Mouse (Mus musculus): ENCODE data around the gene Pinlyp.

Pinlyp gene

GRCm38 (mm10) chr7:24563191-24563836, 17.4 kb upstream of the Pinlyp start:
- no peak for DNase-seq (ENCODE audit: low spot score in 2 of 2)

GRCm38 (mm10) chr7:24561450-24561849, 15.5 kb upstream of the Pinlyp start:
- DNase-seq (ENCODE audit: low spot score in 2 of 2), result no peak

DNA sequence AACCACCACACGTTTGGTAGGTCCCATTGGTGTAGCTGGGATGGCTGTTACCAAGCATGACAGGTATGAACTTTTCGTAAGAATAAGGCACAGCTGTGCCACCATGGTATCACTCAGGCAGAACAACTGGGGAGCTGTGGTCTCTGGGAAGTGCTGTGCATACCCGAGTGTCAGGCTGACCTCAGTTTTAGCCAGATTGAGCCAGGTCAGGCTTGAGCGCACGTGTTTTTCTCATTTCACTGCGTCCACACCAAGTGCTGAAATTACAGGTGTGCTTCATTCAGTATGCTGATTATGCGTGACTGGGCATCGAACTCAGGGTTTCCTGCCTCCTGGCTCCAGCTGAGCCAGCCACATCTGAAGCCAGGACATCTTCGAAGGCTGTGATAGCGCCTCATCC, 9.9 kb upstream of the Pinlyp start:
- DNase-seq (ENCODE audit: low spot score in 2 of 2), result no peak

- DNase-seq (ENCODE audit: low spot score in 2 of 2), result no peak
These were observed 6.3 kb upstream of the Pinlyp start for GRCm38 (mm10) chr7:24551985-24552759.

GRCm38 (mm10) chr7:24547534-24548036, 1.7 kb upstream of the Pinlyp start:
- no peak for DNase-seq (ENCODE audit: low spot score in 2 of 2)

DNA sequence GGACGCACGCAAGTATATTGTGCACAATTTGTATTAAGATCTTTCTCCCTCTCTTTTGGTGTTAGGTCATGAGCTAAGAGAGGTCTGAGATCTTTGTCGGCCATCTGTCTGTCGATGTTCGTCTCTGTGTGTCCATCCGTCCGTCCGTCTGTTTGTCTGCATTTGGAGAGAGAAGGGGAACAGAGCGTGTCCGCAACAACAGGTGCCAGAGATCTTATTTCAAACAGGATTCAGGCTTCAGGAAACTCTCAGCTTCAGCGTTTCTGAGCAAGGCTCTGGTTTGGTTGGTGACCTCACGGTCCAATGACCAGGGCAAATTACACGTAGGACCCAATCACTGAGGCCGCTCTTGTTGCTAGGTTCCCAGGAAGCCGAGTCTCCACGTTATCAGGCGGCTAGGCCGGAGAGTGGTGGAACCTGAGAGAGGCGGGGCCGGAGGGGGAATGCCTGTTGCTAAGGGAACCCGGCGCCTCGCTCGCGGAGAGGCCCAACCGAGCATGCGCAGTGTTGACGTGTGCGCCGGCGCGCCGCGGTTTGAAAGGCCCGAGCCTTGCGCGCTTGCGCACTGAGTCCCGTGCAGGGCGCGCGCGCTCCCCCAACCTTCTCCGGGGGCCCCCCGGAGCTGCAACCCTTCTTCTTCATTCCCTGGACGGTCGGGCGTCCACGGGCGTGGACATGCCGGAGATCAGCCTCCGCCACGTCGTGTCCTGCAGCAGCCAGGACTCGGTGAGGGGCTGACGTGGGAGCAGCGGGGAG, 894 bp upstream of the Pinlyp start:
- DNase-seq (ENCODE audit: low spot score in 2 of 2), result peak; percentile 95 to 98

- no peak for DNase-seq (ENCODE audit: low spot score in 2 of 2)
These were observed 1.4 kb downstream of the Pinlyp start for GRCm38 (mm10) chr7:24544506-24544905.

DNA sequence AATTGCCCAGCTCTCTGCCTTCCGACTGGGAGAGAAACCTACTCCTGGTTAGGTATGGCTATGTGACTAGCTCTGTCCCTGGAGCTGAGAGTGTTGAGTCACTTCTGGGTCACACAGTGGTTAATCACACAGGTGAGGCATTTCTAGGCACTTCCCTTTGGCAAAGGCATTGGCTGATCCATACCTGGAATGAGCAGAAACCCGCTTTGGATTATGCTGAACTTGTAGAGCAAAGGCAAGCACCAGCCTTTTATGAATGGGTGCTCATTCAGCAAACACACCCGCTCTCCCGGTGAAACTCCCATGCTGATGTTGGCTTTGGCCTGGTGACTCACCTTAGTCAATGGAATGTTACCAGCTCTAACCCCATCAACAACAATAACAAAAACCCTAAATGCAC, 6.2 kb downstream of the Pinlyp start:
- DNase-seq (ENCODE audit: low spot score in 2 of 2), result no peak

GRCm38 (mm10) chr7:24538701-24539100, 7.2 kb downstream of the Pinlyp start:
- DNase-seq (ENCODE audit: low spot score in 2 of 2), result no peak

GRCm38 (mm10) chr7:24538154-24538553, 7.8 kb downstream of the Pinlyp start:
- DNase-seq (ENCODE audit: low spot score in 2 of 2), result no peak

DNA sequence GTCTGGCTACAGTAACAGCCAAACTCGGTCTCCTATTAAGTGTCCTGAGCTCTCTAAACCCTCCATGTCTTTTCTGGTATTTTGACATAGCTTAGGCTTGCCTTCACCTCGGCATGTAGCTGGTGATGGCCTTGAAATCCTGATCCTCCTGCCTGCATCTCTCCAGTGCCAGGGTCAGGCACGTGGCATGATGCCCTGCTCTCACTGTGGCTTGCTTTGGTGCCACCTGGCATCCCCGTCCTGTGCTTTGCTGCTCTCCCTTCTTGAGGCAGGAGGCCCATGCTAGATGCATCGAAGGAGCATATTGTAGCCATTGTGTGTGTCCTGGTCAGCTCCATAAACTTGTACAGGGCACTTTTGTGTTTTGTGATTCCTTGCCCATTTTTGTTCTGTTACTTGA, 8.3 kb downstream of the Pinlyp start:
- no peak for DNase-seq (ENCODE audit: low spot score in 2 of 2)

- DNase-seq (ENCODE audit: low spot score in 2 of 2), result no peak
These were observed 8.8 kb downstream of the Pinlyp start for GRCm38 (mm10) chr7:24537081-24537480.

DNA sequence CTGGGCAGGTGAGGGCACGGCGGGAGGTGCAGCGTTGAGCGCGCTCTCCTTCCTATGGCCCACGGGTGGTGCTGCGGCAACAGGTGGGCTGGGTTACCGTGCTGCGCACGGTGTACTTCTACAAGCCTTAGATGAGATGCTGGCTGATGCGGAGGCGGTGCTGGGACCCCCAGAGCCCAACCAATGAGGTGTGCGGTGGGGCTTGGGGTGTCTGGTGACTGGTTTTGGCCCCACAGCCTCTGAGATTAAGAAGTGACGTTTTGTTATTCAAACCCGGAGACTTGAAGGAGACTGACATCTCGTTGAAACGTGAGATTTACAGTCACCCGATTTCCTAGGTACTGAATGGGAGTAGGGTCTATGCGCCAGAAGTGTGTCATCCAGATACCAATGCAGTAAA, 11.6 kb downstream of the Pinlyp start:
- no peak for DNase-seq (ENCODE audit: low spot score in 2 of 2)

- DNase-seq (ENCODE audit: low spot score in 2 of 2), result no peak
These were observed 12.1 kb downstream of the Pinlyp start for GRCm38 (mm10) chr7:24533806-24534205.

GRCm38 (mm10) chr7:24533031-24533571, 12.8 kb downstream of the Pinlyp start:
- no peak for DNase-seq (ENCODE audit: low spot score in 2 of 2)

GRCm38 (mm10) chr7:24531211-24531971, 14.5 kb downstream of the Pinlyp start:
- DNase-seq (ENCODE audit: low spot score in 2 of 2), result peak; percentile 56 to 72

GRCm38 (mm10) chr7:24530062-24530931, 15.6 kb downstream of the Pinlyp start, which contains the start of gene Irgq:
TSS of gene Irgq (plus strand) at chr7:24530689.
- DNase-seq (ENCODE audit: low spot score in 2 of 2), result peak; percentile 98 to 99

- DNase-seq (ENCODE audit: low spot score in 2 of 2), result no peak
These were observed 16.3 kb downstream of the Pinlyp start for GRCm38 (mm10) chr7:24529580-24529979.

DNA sequence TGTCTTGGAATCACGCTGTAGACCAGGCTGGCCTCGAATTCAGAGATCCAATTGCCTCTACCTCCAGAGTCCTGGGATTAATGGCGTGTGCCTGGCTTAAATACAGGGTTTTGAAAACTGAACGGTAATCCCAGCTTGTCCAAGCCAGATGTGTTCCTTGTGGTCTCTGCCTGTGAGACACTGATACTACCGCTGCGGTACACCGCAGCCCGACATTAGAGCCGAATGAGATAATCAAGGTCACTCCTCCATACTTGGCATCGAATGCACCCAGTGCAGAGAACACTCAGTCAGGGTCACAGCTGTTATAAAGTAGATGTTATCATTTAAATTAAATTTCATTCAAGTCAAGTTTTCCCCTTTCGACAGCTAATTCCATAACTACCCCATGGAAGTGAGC, 17.1 kb downstream of the Pinlyp start:
- DNase-seq (ENCODE audit: low spot score in 2 of 2), result no peak

GRCm38 (mm10) chr7:24525686-24526420, 20.1 kb downstream of the Pinlyp start:
- DNase-seq (ENCODE audit: low spot score in 2 of 2), result no peak
